Mouse (Mus musculus) stomach, postnatal 0 days (tissue): ENCODE data around the gene Cfap44. TPM values are rescaled to one million over a fixed set of nuclear protein-coding genes. Genes with fewer than 3 reads are reported as not detected.
A peak's percentile ranks its signal among the peaks of the same experiment; 100 is the strongest.

Source experiments
- ATAC-seq: fragments of 200-750 bp; cut with Nextera tagmentation; 2 replicates; pipeline ENCODE4 v1.8.0; 2017; ENCODE audit not compliant: low FRiP score, low TSS enrichment
- DNase-seq: peaks from one replicate; pipeline ENCODE4 v3.0.0-alpha.2; 2016; ENCODE audit warnings: low spot score
- H3K27ac ChIP-seq: fragments of 300-500 bp; sonication (generic); replicated peaks from 2 replicates; pipeline ENCODE4 v1.5.1; 2014; ENCODE audit warnings: mild to moderate bottlenecking, control low read depth
- H3K27me3 ChIP-seq: fragments of 300-500 bp; sonication (generic); 2 replicates; pipeline ENCODE4 v1.6.1; 2014; ENCODE audit warnings: low read length; ENCODE audit not compliant: control insufficient read depth, insufficient read depth
- H3K36me3 ChIP-seq: fragments of 300-500 bp; sonication (generic); 2 replicates; pipeline ENCODE4 v1.6.1; 2014; ENCODE audit warnings: low read length, mixed read lengths; ENCODE audit not compliant: control insufficient read depth, insufficient read depth
- H3K4me1 ChIP-seq: fragments of 300-500 bp; sonication (generic); replicated peaks from 2 replicates; pipeline ENCODE4 v1.6.1; 2014; ENCODE audit warnings: antibody characterized with exemption; ENCODE audit not compliant: control insufficient read depth, insufficient read depth
- H3K4me2 ChIP-seq: fragments of 300-500 bp; sonication (generic); replicated peaks from 2 replicates; pipeline ENCODE4 v1.6.1; 2014; ENCODE audit warnings: low read depth, mild to moderate bottlenecking, control low read depth, moderate library complexity
- H3K4me3 ChIP-seq: fragments of 300-500 bp; sonication (generic); 2 replicates; pipeline ENCODE4 v1.5.1; 2014; ENCODE audit warnings: low read depth, low read length, control low read depth
- H3K9ac ChIP-seq: fragments of 300-500 bp; sonication (generic); 2 replicates; pipeline ENCODE4 v1.6.1; 2014; ENCODE audit warnings: mild to moderate bottlenecking, low read length, control low read depth, mixed read lengths
- H3K9me3 ChIP-seq: fragments of 300-500 bp; sonication (generic); 2 replicates; pipeline ENCODE4 v1.6.1; 2016; ENCODE audit warnings: low read length; ENCODE audit not compliant: control insufficient read depth
- CTCF ChIP-seq: IDR thresholded peaks from 2 replicates; pipeline ENCODE4 v1.5.1; 2016; ENCODE audit warnings: antibody characterized with exemption, low read depth, mild to moderate bottlenecking, moderate library complexity
- EP300 ChIP-seq: optimal IDR thresholded peaks from 2 replicates; pipeline ENCODE3; 2016; ENCODE audit warnings: antibody characterized with exemption
- WGBS: fragments of 180-500 bp; shearing (Covaris S2); extraction: QIAGEN DNeasy Blood & Tissue Kit; methylation state at CpG from one replicate; pipeline ENCODE4 v1.1.7; 2014; 5-methylcytosine and 5-hydroxymethylcytosine counted together
- polyA plus RNA-seq: library from polyadenylated mRNA; unstranded; fragments of >200 nt; fragmentation: Nextera tagmentation; extraction: Ambion mirVana; gene quantifications from 2 replicates; pipeline ENCODE4 v1.2.1, GENCODE M21; 2015

The Cfap44 gene
- polyA plus RNA-seq, 1 experiment from 2014 or later, result 0.05 TPM

GRCm38 (mm10) chr16:44475682-44476375, 81.2 kb downstream of the Cfap44 start:
- WGBS, result 76% methylated on average over 11 of the region's 11 CpGs
- no peaks in the 10 kb centered on the region for H3K27me3 ChIP-seq
- no peak overlapping the region for H3K4me2 ChIP-seq
- TF ChIP-seq CTCF, result no peak
- no peak for TF ChIP-seq EP300
- no peaks in the 10 kb centered on the region for H3K4me1 ChIP-seq
- H3K9ac ChIP-seq, result no peak overlapping the region
- no peak for ATAC-seq
- no peaks in the 10 kb centered on the region for H3K9me3 ChIP-seq
- no peaks in the 10 kb centered on the region for H3K36me3 ChIP-seq
- no peak overlapping the region for H3K4me3 ChIP-seq
- DNase-seq, result no peak
- H3K27ac ChIP-seq, result no peak overlapping the region

GRCm38 (mm10) chr16:44478767-44479166, 84.2 kb downstream of the Cfap44 start:
- Histone ChIP-seq H3K27ac (no peak overlapping the region), H3K9me3 (no peaks in the 10 kb centered on the region), H3K4me1 (no peaks in the 10 kb centered on the region), H3K36me3 (no peaks in the 10 kb centered on the region), H3K27me3 (no peaks in the 10 kb centered on the region), H3K4me2 (no peak overlapping the region; the same call in 1 of the 2 replicates), H3K9ac (no peak overlapping the region), H3K4me3 (no peak overlapping the region)
- TF ChIP-seq EP300 (no peak), CTCF (no peak)
- WGBS, result 39% methylated on average over 18 of the region's 18 CpGs
- no peak for ATAC-seq
- no peak for DNase-seq

DNA sequence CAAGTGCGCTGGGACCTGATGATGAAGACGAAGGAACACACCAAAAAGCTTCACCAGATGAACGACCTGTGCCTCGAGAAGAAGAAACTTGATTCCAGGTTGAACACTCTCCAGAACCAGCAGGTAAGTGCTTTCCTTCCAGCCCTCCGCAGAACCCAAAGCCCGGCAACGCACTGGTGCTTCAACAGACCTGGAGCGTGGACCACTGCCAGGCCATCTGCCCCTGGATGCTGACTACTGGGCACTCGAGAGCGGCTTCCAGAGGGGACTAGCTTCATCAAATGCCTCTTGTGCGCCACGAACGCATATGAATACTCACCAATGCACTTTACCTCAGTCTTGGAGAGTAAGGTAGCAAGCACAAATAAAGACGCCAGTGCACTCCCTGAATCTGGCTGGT, 85.3 kb downstream of the Cfap44 start:
- Histone ChIP-seq H3K4me2 (no peak overlapping the region), H3K36me3 (no peaks in the 10 kb centered on the region), H3K9me3 (no peaks in the 10 kb centered on the region), H3K27ac (no peak overlapping the region), H3K4me1 (no peaks in the 10 kb centered on the region), H3K4me3 (no peak overlapping the region), H3K9ac (no peak overlapping the region), H3K27me3 (no peaks in the 10 kb centered on the region)
- DNase-seq (no peak), ATAC-seq (no peak)
- WGBS, result 93% methylated on average over 14 of the region's 14 CpGs
- TF ChIP-seq CTCF (no peak), EP300 (no peak)

DNA sequence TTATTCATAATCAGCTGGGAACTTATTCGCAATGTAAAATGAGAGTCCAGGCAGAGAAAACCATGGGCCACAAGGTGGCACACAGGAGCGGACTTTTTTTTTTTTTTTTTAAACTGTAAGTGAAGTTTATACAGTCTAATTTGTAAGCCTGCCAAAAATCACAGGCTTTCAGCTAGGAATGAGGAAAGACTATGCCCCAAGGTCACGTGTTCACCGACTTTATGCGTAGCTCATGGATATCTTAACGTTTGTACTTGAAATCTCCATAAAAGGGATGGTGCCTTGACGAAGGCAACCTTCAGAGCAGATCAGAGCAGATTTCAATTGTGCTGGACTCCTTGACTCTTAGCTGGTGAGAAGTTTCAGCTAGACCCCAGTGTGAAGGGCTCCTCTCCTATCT, 86.0 kb downstream of the Cfap44 start:
- peak; percentile 49 for DNase-seq
- no peak overlapping the region for H3K4me3 ChIP-seq
- H3K4me2 ChIP-seq, result no peak overlapping the region
- H3K36me3 ChIP-seq, result 0 out of 2 replicates have a peak, but pooled peaks cover 3% of the 10 kb centered on the region
- 24% methylated on average over 7 of the region's 7 CpGs for WGBS
- TF ChIP-seq CTCF (peak; percentile 69), EP300 (no peak)
- H3K9me3 ChIP-seq, result no peaks in the 10 kb centered on the region
- peak; percentile 79 for ATAC-seq
- H3K9ac ChIP-seq, result no peak overlapping the region
- H3K4me1 ChIP-seq, result no peaks in the 10 kb centered on the region
- H3K27me3 ChIP-seq, result no peaks in the 10 kb centered on the region
- H3K27ac ChIP-seq, result peak overlapping the region; percentile 58

GRCm38 (mm10) chr16:44481599-44482593, 87.3 kb downstream of the Cfap44 start:
- Histone ChIP-seq H3K4me3 (no peak overlapping the region), H3K9ac (peak overlapping the region; percentile 8; the same call in 1 of the 2 replicates), H3K9me3 (no peaks in the 10 kb centered on the region), H3K4me2 (peak overlapping the region; percentile 2; the same call in 1 of the 2 replicates), H3K36me3 (0 out of 2 replicates have a peak, but pooled peaks cover 3% of the 10 kb centered on the region), H3K27ac (peak overlapping the region; percentile 58), H3K27me3 (no peaks in the 10 kb centered on the region), H3K4me1 (no peaks in the 10 kb centered on the region)
- DNase-seq, result no peak
- TF ChIP-seq EP300 (no peak), CTCF (no peak)
- no peak for ATAC-seq
- 33% methylated on average over 28 of the region's 28 CpGs for WGBS
